Comparison of ENCODE assay signal across 22 mouse cellular contexts in genomic region chr1:152476126-152476525, GRCm38 (mm10).
DNase-seq lines count a peak whose midpoint lies in the region; TF ChIP-seq lines count a peak whose summit lies in the region.
"Had no signal": no experiment of that assay in that cellular context is flagged by ENCODE, and none has a peak within 500 bp of the region (broad histone marks: within the 10 kb centered on the region; RNA-seq: fewer than 3 reads in every experiment).

No protein-coding gene starts in this region.

- no peak overlapping the region for H3K4me3 ChIP-seq in heart, embryonic 10.5 days
- H3K4me3 ChIP-seq in kidney, adult 2 months (ENCODE audit: insufficient read depth, low read depth, low read length) = no peak overlapping the region
- H3K4me3 ChIP-seq: embryonic facial prominence, embryonic 15.5 days; erythroblast, embryonic 14.5 days; forebrain, embryonic 10.5 days; heart, embryonic 13.5 days; hindbrain, embryonic 10.5 days; intestine, embryonic 15.5 days had no signal

- H3K27me3 ChIP-seq in heart, embryonic 10.5 days (ENCODE audit: insufficient read depth, poor library complexity, severe bottlenecking) = no peaks in the 10 kb centered on the region
- no peaks in the 10 kb centered on the region for H3K27me3 ChIP-seq in kidney, adult 2 months (replicated peaks; ENCODE audit: control insufficient read depth, insufficient read depth, low read length)
- H3K27me3 ChIP-seq: embryonic facial prominence, embryonic 15.5 days; heart, embryonic 13.5 days; intestine, embryonic 15.5 days had no signal

- no peak for TF ChIP-seq POLR2A in kidney, adult 2 months (IDR thresholded peaks at IDR 0.05; ENCODE audit: low read depth, low read length)

- no peaks in the 10 kb centered on the region for H3K9me3 ChIP-seq in heart, embryonic 10.5 days
- H3K9me3 ChIP-seq: embryonic facial prominence, embryonic 15.5 days; forebrain, embryonic 10.5 days; G1E; heart, embryonic 13.5 days; hindbrain, embryonic 10.5 days; intestine, embryonic 15.5 days had no signal

- no peaks in the 10 kb centered on the region for H3K36me3 ChIP-seq in heart, embryonic 10.5 days
- H3K36me3 ChIP-seq in kidney, adult 2 months (ENCODE audit: control insufficient read depth, insufficient read depth, low read length) = no peaks in the 10 kb centered on the region
- H3K36me3 ChIP-seq: embryonic facial prominence, embryonic 15.5 days; forebrain, embryonic 10.5 days; G1E; heart, embryonic 13.5 days; hindbrain, embryonic 10.5 days; intestine, embryonic 15.5 days had no signal

- no peak for TF ChIP-seq CTCF in kidney, adult 2 months (conservative IDR thresholded peaks at IDR 0.05; ENCODE audit: insufficient read depth, insufficient read length, low read depth, low read length)

- peak; percentile 47 for DNase-seq in gastrocnemius, adult 18-20 months (ENCODE audit: low spot score)
- DNase-seq in gastrocnemius, postnatal 4 days (ENCODE audit: low spot score in 2 of 2) = no peak
- peak; percentile 41 to 61 for DNase-seq in heart, adult 18-20 months
- DNase-seq in heart, embryonic 10.5 days (ENCODE audit: low spot score) = no peak
- DNase-seq in kidney, adult 2 months = peak; percentile 42
- DNase-seq in kidney, postnatal 14 days = no peak
- DNase-seq in skeletal muscle tissue, adult 2 months (ENCODE audit: low read depth, low spot score) = peak; percentile 71
- DNase-seq: adrenal gland, postnatal 10 days; B cell, adult 2 months; cerebellum, adult 11 months; cerebellum, adult 8-10 months; cerebellum, postnatal 14 days; embryo, embryonic 11 days; gastrocnemius, postnatal 14 days had no signal

- H3K27ac ChIP-seq in heart, embryonic 10.5 days = no peak overlapping the region
- no peak overlapping the region for H3K27ac ChIP-seq in kidney, adult 2 months (ENCODE audit: insufficient read depth, low read depth, low read length)
- H3K27ac ChIP-seq: embryonic facial prominence, embryonic 15.5 days; forebrain, embryonic 10.5 days; heart, embryonic 13.5 days; hindbrain, embryonic 10.5 days; hindbrain, embryonic 14.5 days; intestine, embryonic 15.5 days had no signal

- no peaks in the 10 kb centered on the region for H3K4me1 ChIP-seq in heart, embryonic 10.5 days
- no peaks in the 10 kb centered on the region for H3K4me1 ChIP-seq in kidney, adult 2 months (ENCODE audit: control insufficient read depth, insufficient read depth, low read length)
- H3K4me1 ChIP-seq: embryonic facial prominence, embryonic 15.5 days; forebrain, embryonic 10.5 days; heart, embryonic 13.5 days; hindbrain, embryonic 10.5 days; intestine, embryonic 15.5 days had no signal

- WGBS in heart, embryonic 10.5 days = 79% methylated on average over 4 of the region's 4 CpGs
- 58% methylated on average over 4 of the region's 4 CpGs for WGBS in kidney, adult 2 months

Comparison
In these comparisons a context has a peak if more than half of its experiments do, and no peak if none do; other contexts are left out.
1. DNase-seq: peak in gastrocnemius, adult 18-20 months (single experiment), heart, adult 18-20 months (2 of 2), kidney, adult 2 months (single experiment) and skeletal muscle tissue, adult 2 months (single experiment); none in gastrocnemius, postnatal 4 days (0 of 2), heart, embryonic 10.5 days (single experiment) and kidney, postnatal 14 days (single experiment).